Mouse (Mus musculus) thymus, adult 2 months (tissue): ENCODE results near the gene Entpd2.

Experiments used
- CTCF ChIP-seq: fragments of 200-500 bp; IDR thresholded peaks from 2 replicates; pipeline ENCODE4 v1.5.1; 2012; ENCODE audit warnings: mild to moderate bottlenecking, control low read depth, low read length, moderate library complexity, borderline replicate concordance; ENCODE audit not compliant: control insufficient read depth, poor library complexity, insufficient read depth; ENCODE audit errors: extremely low read depth
- POLR2A ChIP-seq: fragments of 200-500 bp; IDR thresholded peaks from 2 replicates; pipeline ENCODE4 v1.6.1; 2012; ENCODE audit warnings: mild to moderate bottlenecking, low read length, control low read depth, moderate library complexity; ENCODE audit not compliant: control insufficient read depth, poor library complexity, insufficient read depth; ENCODE audit errors: extremely low read depth

DNA sequence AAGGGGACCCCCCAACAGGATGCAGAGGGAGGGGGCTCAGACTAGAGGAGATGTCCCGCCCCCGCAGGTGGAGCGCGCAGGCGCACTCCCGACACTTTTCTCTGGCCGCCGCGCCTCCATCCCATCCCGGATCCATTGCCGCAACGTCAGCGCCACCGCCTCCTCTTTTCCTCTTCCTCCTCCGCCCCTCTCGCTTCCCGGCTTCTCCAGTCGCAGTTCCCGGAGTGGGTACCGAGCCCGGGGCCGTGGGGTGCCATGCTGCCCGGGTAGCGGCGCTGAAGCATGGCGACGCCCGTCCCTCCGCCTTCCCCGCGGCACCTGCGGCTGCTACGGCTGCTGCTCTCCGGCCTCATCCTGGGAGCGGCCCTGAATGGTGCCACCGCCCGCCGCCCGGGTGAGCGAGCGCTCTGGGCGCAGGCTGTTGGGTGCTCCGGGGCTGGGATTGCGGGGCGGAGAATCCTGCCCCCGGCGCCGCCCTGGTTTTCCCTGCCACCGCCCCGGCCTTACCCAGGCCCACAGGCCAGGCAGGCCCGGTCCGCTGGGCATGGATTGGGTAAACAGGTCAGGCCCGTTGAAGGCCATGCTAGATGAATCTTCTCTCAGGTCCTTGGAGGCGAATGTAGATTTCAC lies 7.4 kb downstream of the Entpd2 start:
- TF ChIP-seq POLR2A (no peak), CTCF (no peak)
